In the genomic region with DNA sequence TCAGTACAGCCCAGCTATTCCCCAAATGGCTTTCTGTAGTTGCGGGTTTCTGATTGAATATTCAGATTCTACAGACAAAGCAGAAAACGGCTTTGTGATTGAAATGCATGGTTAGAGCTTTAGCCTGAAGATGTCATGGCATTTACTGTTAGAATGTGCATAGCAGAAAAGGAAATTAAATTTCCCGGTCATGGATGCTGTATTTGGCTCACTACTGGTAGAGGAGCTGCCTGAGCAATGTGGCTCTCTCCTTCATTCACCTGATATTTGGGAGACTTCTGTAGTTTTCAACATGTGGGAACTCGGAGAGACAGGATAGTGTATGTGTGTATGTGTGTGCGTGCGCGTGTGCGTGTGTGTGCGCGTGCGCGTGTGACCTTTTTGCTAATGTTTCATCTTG, we compare ENCODE assay signal across 25 mouse cellular contexts.
DNase-seq lines count a peak whose midpoint lies in the region; ATAC-seq lines count a peak whose summit lies in the region.
"Had no signal": no experiment of that assay in that cellular context is flagged by ENCODE, and none has a peak within 500 bp of the region (broad histone marks: within the 10 kb centered on the region; RNA-seq: fewer than 3 reads in every experiment).

No protein-coding gene starts in this region.

- H3K4me1 ChIP-seq in embryonic facial prominence, embryonic 14.5 days (ENCODE audit: control insufficient read depth, insufficient read depth, low read length): no peaks in the 10 kb centered on the region
- H3K4me1 ChIP-seq in embryonic facial prominence, embryonic 10.5 days: no peaks in the 10 kb centered on the region
- no peaks in the 10 kb centered on the region for H3K4me1 ChIP-seq in midbrain, embryonic 11.5 days (ENCODE audit: control insufficient read depth, insufficient read depth, low read length)
- no peaks in the 10 kb centered on the region for H3K4me1 ChIP-seq in midbrain, embryonic 10.5 days
- 0 out of 2 replicates have a peak, but pooled peaks cover 5% of the 10 kb centered on the region for H3K4me1 ChIP-seq in midbrain, embryonic 15.5 days
- H3K4me1 ChIP-seq in heart, embryonic 11.5 days (ENCODE audit: control insufficient read depth, insufficient read depth, low read length): no peaks in the 10 kb centered on the region
- H3K4me1 ChIP-seq: embryonic facial prominence, embryonic 15.5 days; heart, embryonic 13.5 days had no signal

- H3K36me3 ChIP-seq in embryonic facial prominence, embryonic 14.5 days (ENCODE audit: control insufficient read depth, insufficient read depth, low read length): no peaks in the 10 kb centered on the region
- no peaks in the 10 kb centered on the region for H3K36me3 ChIP-seq in embryonic facial prominence, embryonic 10.5 days (replicated peaks)
- H3K36me3 ChIP-seq in midbrain, embryonic 11.5 days (ENCODE audit: control insufficient read depth, insufficient read depth, low read length): no peaks in the 10 kb centered on the region
- no peaks in the 10 kb centered on the region for H3K36me3 ChIP-seq in midbrain, embryonic 10.5 days
- H3K36me3 ChIP-seq in midbrain, embryonic 15.5 days (replicated peaks): no peaks in the 10 kb centered on the region
- H3K36me3 ChIP-seq in heart, embryonic 11.5 days (ENCODE audit: control insufficient read depth, insufficient read depth, low read length): no peaks in the 10 kb centered on the region
- H3K36me3 ChIP-seq: embryonic facial prominence, embryonic 15.5 days; heart, embryonic 13.5 days had no signal

- intact Hi-C loops in gastrocnemius, postnatal 36 days (cut with DNase I): no loop called here

- H3K27me3 ChIP-seq in embryonic facial prominence, embryonic 14.5 days (replicated peaks; ENCODE audit: control insufficient read depth, insufficient read depth, low read length): no peaks in the 10 kb centered on the region
- H3K27me3 ChIP-seq in embryonic facial prominence, embryonic 10.5 days (replicated peaks; ENCODE audit: low read depth, poor library complexity, severe bottlenecking): no peaks in the 10 kb centered on the region
- H3K27me3 ChIP-seq in midbrain, embryonic 11.5 days (ENCODE audit: control insufficient read depth, insufficient read depth, low read length): no peaks in the 10 kb centered on the region
- no peaks in the 10 kb centered on the region for H3K27me3 ChIP-seq in midbrain, embryonic 10.5 days (ENCODE audit: low read depth, poor library complexity, severe bottlenecking)
- no peaks in the 10 kb centered on the region for H3K27me3 ChIP-seq in midbrain, embryonic 15.5 days (replicated peaks)
- no peaks in the 10 kb centered on the region for H3K27me3 ChIP-seq in heart, embryonic 11.5 days (ENCODE audit: control insufficient read depth, insufficient read depth, low read length)
- H3K27me3 ChIP-seq: embryonic facial prominence, embryonic 15.5 days; heart, embryonic 13.5 days had no signal

- DNase-seq in embryonic facial prominence, embryonic 14.5 days (ENCODE audit: low spot score): peak; percentile 3
- DNase-seq in embryonic facial prominence, embryonic 10.5 days (ENCODE audit: low spot score): no peak
- DNase-seq in midbrain, embryonic 11.5 days (ENCODE audit: low spot score, missing footprints): no peak
- DNase-seq in midbrain, embryonic 10.5 days (ENCODE audit: low spot score): no peak
- no peak for DNase-seq in gastrocnemius, postnatal 36 days
- DNase-seq in layer of hippocampus, postnatal 36 days: no peak
- DNase-seq: adrenal gland, postnatal 10 days; adrenal gland, postnatal 36 days; cerebellum, adult 11 months; cerebellum, adult 8-10 months; cerebellum, postnatal 10 days; cerebellum, postnatal 36 days; embryo, embryonic 11 days; forebrain, postnatal 0 days; gastrocnemius, adult 2 months; gastrocnemius, postnatal 14 days; heart, adult 18-20 months; heart, postnatal 14 days; heart, postnatal 4 days had no signal

- whole genome bisulfite sequencing in embryonic facial prominence, embryonic 14.5 days: 89% methylated on average over 12 of the region's 12 CpGs
- 95% methylated on average over 12 of the region's 12 CpGs for WGBS in embryonic facial prominence, embryonic 10.5 days
- 92% methylated on average over 12 of the region's 12 CpGs for WGBS in midbrain, embryonic 11.5 days
- WGBS in midbrain, embryonic 10.5 days: 94% methylated on average over 12 of the region's 12 CpGs
- 75% methylated on average over 12 of the region's 12 CpGs for WGBS in midbrain, embryonic 15.5 days
- 91% methylated on average over 12 of the region's 12 CpGs for whole genome bisulfite sequencing in heart, embryonic 11.5 days (ENCODE audit: insufficient replicate concordance)

- H3K4me3 ChIP-seq in embryonic facial prominence, embryonic 14.5 days (ENCODE audit: low read depth, low read length): no peak overlapping the region
- no peak overlapping the region for H3K4me3 ChIP-seq in embryonic facial prominence, embryonic 10.5 days
- no peak overlapping the region for H3K4me3 ChIP-seq in midbrain, embryonic 11.5 days (ENCODE audit: low read depth, low read length)
- H3K4me3 ChIP-seq in midbrain, embryonic 10.5 days: no peak overlapping the region
- H3K4me3 ChIP-seq in midbrain, embryonic 15.5 days: no peak overlapping the region
- no peak overlapping the region for H3K4me3 ChIP-seq in heart, embryonic 11.5 days (ENCODE audit: low read depth, low read length)
- H3K4me3 ChIP-seq: embryonic facial prominence, embryonic 15.5 days; gastrocnemius, adult 2 months; heart, embryonic 13.5 days had no signal

- no peak for ATAC-seq in embryonic facial prominence, embryonic 14.5 days (ENCODE audit: low read depth)
- ATAC-seq in midbrain, embryonic 11.5 days (ENCODE audit: low FRiP score): 0 out of 2 replicates have a peak, but pooled peaks have one; percentile 19
- peak; percentile 56 for ATAC-seq in midbrain, embryonic 15.5 days (replicated peaks)
- ATAC-seq in heart, embryonic 11.5 days (replicated peaks; ENCODE audit: insufficient number of reproducible peaks, low FRiP score, low TSS enrichment): no peak
- ATAC-seq: forebrain, embryonic 14.5 days; forebrain, postnatal 0 days; Patski had no signal

- H3K9ac ChIP-seq in embryonic facial prominence, embryonic 14.5 days (ENCODE audit: low read depth, low read length): no peak overlapping the region
- no peak overlapping the region for H3K9ac ChIP-seq in midbrain, embryonic 11.5 days (ENCODE audit: low read length)
- no peak overlapping the region for H3K9ac ChIP-seq in midbrain, embryonic 15.5 days
- no peak overlapping the region for H3K9ac ChIP-seq in heart, embryonic 11.5 days (ENCODE audit: low read depth, low read length)
- H3K9ac ChIP-seq: embryonic facial prominence, embryonic 15.5 days; forebrain, postnatal 0 days; heart, embryonic 13.5 days had no signal

- no peak overlapping the region for H3K4me2 ChIP-seq in embryonic facial prominence, embryonic 14.5 days (ENCODE audit: low read depth, low read length)
- no peak overlapping the region for H3K4me2 ChIP-seq in midbrain, embryonic 11.5 days
- no peak overlapping the region for H3K4me2 ChIP-seq in midbrain, embryonic 15.5 days
- no peak overlapping the region for H3K4me2 ChIP-seq in heart, embryonic 11.5 days
- H3K4me2 ChIP-seq: embryonic facial prominence, embryonic 15.5 days; heart, embryonic 13.5 days had no signal

- no peaks in the 10 kb centered on the region for H3K9me3 ChIP-seq in embryonic facial prominence, embryonic 14.5 days (ENCODE audit: control insufficient read depth, low read length)
- H3K9me3 ChIP-seq in embryonic facial prominence, embryonic 10.5 days: no peaks in the 10 kb centered on the region
- no peaks in the 10 kb centered on the region for H3K9me3 ChIP-seq in midbrain, embryonic 11.5 days (ENCODE audit: control insufficient read depth, low read length)
- no peaks in the 10 kb centered on the region for H3K9me3 ChIP-seq in midbrain, embryonic 10.5 days (replicated peaks)
- H3K9me3 ChIP-seq in midbrain, embryonic 15.5 days: no peaks in the 10 kb centered on the region
- H3K9me3 ChIP-seq in heart, embryonic 11.5 days (replicated peaks; ENCODE audit: control insufficient read depth, low read length): no peaks in the 10 kb centered on the region
- H3K9me3 ChIP-seq: embryonic facial prominence, embryonic 15.5 days; heart, embryonic 13.5 days had no signal

- H3K27ac ChIP-seq in embryonic facial prominence, embryonic 14.5 days (replicated peaks; ENCODE audit: low read depth, low read length): no peak overlapping the region
- no peak overlapping the region for H3K27ac ChIP-seq in embryonic facial prominence, embryonic 10.5 days (replicated peaks)
- no peak overlapping the region for H3K27ac ChIP-seq in midbrain, embryonic 11.5 days (ENCODE audit: low read depth, low read length)
- no peak overlapping the region for H3K27ac ChIP-seq in midbrain, embryonic 10.5 days (replicated peaks)
- peak overlapping the region; percentile 58; the same call in 1 of the 2 replicates for H3K27ac ChIP-seq in midbrain, embryonic 15.5 days
- no peak overlapping the region for H3K27ac ChIP-seq in heart, embryonic 11.5 days (ENCODE audit: low read depth, low read length)
- H3K27ac ChIP-seq: embryonic facial prominence, embryonic 15.5 days; gastrocnemius, adult 2 months; heart, embryonic 13.5 days had no signal

Comparison
In these comparisons a context has a peak if more than half of its experiments do, and no peak if none do; other contexts are left out.
1. ATAC-seq: peak in midbrain, embryonic 11.5 days (single experiment) and midbrain, embryonic 15.5 days (single experiment); none in embryonic facial prominence, embryonic 14.5 days (single experiment) and heart, embryonic 11.5 days (single experiment).